Mouse (Mus musculus): ENCODE measurements around the gene Ranbp3l.

GRCm38 (mm10) chr15:8995490-8995889 lies 27.7 kb downstream of the Ranbp3l start:
- TF ChIP-seq CTCF (IDR thresholded peaks at IDR 0.05; ENCODE audit: low read depth) = no peak
- no peak for TF ChIP-seq EP300 (IDR thresholded peaks at IDR 0.05; ENCODE audit: low read depth)

Measured in liver, postnatal 0 days (tissue).